Mouse (Mus musculus): ENCODE data around the gene Dexi. TPM values are rescaled to one million over a fixed set of nuclear protein-coding genes. Genes with fewer than 3 reads are reported as not detected.

Gene Dexi
- total RNA-seq (2021) (10 to 100 TPM; 17.1 to 24.2 TPM), polyA plus RNA-seq (2012; rRNA removed) (89.2 and 99.6 TPM in 2 replicates)
- long read RNA-seq, transcript Dexi-201 (2 exons, 1,389 nt) = major isoform, 19 of 26 reads
- long read RNA-seq, partial matches to known transcripts = 1 of 26 reads
- long read RNA-seq, other reads (novel, unspliced or antisense) = 6 of 26 reads

DNA sequence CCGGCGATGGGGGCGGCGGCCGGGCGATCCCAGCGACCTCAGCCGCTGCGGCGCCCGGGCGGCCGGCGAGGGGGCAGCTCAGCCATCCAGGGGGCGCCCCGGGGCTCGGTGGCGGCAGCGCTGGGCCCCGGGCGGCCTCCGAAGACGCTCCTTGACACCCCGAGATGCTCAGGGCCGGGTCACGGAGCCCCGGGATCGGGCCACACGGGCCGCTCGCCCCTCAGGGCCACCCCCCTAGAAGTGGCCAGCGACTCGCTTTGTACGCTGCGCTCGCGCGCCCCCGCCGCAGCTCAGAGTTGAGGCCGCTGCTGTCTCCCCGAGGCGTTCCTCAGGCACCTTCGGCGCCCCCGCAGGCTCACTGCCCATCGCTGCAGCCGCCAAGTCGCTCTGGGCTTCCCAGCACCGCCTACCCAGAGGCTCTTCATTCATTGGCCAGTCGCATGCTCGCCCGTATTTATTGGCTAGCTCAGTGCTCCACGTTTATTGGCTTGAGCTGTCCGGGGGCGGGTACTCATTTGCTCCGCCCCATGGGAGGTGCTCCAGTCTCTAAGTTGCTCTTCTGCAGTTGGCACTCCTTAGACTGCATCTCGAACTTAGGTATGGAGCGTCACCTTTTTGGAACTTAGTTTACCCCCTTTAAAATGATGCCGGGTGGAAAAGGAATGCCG, at the start of gene Dexi:
Gene Dexi, minus strand, starts transcription at position 357 of the 668 bp plus-strand sequence.
- peak; percentile 97 for DNase-seq

DNA sequence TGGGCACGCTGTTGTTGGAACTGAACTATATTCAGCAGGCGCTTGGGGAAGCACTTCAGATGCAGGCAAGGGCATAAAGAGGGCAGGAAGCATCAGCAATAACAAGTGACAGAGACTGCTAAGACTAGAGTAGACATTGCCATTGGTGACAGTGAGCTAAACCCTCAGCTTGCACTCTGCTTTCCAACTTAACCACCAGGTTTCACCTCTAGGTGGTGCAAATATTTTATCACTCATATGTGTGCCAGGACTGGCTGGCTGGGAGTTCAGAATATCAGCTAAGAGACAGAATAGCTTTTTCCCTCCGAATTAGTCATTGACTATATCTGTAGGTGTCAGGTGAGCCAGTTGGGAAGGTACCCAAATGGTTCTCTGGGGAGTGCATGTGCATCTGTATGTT, 43.7 kb upstream of the Dexi start:
- no peak for DNase-seq

DNA sequence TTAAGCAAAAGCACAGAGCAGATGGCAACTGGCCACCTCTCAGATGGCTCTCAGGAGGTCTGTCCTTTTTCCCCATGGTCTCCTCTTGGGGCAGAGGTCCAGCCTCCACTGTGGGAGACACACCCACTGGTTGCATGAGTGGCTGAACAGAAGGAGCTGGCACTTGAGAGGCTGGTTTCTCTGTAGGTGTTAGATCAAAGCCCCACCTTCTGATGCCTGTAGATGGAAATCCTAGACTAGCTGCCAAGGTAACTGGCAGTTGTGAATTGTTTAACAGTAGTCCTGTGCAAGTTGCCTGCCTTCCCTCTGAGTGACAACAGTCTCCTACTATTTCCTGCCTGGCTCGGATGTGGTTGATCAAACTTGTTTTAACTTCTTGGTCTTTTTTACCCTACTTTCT, 42.3 kb upstream of the Dexi start:
- DNase-seq = peak; percentile 29

DNA sequence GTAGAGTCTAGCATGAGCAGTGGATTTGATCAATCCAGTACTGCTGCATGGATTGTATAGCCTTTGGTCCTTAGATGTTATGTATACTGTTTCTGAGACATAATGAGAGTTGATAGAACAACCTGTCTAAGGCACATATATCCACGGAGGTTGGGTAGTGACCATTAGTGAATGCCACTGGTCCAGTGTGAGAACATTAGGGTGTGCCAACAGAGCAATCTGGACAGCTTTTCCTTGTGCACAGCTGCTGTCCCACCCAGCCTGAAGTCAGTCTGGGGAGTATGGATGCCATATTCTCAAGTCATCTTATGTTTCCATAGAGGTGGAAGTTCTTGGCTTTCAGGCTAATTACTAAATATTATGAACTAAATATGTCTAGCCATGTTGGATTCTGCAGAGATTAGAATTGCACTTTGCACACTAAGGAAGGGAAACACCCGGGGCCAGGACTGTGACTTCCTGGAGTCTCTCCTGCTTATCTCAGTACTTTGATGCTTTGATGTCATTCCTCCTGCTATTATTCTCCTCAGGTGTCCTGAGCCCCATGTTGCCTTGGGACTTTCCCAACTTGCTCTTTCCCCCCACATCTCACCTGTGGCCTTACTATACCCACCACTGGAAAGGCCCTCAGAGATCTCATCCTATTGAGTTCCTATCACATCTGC, 38.5 kb upstream of the Dexi start:
- DNase-seq = no peak

DNA sequence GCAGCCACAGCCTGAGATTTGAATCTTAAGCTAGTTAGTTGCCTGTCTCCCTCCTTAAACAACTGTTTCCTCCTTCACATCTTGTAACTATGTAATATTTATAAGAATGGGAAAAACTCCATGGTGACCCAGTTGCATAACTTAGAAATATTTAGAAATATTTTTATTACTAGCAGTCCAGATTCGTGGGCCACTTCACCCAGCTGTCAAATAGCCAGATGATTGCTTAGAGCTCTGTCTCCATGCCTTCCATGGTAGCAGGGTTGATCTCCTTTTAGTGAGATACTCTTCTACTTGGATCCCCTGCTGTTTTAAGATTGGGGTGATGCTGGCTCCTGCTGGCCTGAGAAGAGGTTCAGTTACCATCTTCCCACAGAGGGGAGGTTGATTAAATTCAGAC, 35.5 kb upstream of the Dexi start:
- no peak for DNase-seq

DNA sequence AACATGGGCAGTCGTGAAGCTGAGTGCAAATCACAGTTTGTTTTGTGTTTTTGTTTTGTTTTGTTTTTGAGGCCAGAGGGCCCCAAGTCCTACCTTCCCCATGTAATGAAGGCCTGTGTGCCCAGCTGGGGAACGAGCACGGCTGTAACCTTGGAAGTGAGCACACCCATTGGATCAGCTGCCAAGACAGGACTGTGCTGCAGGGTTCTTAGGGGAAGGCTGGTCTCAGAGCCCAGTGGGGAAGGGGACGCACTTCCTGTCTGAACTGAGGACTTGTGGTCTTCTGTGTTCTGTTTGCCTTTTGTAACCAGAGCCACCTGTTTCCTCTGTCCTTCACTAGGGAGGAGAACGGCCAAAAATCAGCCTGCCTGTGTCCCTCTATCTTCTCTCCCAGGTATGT, 34.7 kb upstream of the Dexi start:
- DNase-seq = peak; percentile 51

DNA sequence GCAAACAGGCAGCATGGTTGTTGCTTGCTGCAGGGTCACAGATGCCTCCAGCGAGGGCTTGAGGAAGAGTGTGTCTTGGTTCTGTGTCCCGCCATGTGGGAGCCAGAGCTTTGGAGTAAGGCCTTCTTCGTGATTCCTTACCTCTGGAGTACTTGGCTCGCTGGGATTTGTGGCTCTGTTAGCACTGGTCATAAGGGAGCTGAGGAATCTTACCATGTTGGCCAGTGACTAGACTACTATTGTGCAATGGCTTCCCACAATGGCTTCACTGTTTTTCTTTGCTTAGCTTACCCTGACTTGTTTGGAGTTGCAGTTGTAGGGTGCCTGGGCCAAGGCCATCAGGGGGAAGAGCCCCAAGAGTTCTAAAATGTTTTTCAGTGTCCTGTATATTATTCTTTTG, 33.1 kb upstream of the Dexi start:
- peak; percentile 30 for DNase-seq

DNA sequence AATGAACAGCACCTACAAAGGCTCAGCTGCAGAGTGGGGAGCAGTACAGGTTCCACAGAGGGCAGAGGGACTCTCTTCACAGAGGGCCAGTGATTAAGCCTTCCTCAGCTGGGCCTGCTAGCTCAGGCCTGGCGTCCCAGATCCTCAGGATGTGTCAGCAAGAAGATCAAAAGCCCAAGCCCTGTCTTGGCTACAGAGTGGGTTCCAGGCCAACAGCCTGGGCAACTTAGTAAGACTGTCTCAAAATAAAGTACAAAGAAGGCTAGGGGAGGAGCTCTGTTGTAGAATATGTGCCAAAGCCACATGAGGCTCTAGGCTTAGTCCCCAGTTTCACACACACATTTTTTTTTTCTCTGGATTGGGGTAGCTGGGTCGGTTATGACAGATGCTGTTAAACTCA, 32.1 kb upstream of the Dexi start:
- peak; percentile 21 for DNase-seq

DNA sequence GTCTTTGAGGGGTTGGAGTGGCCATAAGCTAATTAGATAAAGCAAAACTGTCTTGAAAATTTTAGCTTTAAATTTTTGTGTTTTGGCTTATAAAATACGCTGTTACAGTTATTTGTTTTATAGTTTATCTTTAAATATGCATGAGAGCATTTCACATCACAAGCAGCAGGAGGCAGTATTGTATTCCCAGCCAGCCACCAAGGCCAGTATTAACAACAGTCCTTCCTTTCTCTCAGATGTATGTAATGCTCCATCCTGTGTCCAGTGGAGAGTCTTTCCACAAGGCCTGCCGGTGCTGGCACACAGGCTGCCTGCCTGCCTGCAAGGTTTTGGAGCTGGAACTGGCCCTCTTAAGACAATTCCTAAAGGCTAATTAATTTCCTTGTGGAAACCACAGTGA, 29.0 kb upstream of the Dexi start:
- DNase-seq = no peak

DNA sequence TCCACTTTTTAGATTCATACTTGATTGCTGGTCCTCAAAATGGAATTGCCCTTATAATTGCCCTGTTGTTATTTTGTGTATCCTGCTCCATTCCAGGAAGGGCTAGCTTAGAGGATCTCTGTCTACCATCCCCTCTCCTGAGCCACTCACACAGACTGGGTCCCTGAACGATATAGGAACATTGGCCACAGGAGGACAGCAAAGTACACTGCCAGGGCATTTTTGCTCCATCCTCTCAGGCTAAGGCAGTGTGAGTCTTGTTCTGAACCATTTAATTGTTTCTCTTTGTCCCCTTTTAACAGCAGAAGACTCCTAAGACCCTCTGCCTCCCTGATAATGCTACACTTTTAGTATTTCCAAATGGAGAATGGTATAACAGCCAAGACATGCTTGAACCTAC, 27.9 kb upstream of the Dexi start:
- peak; percentile 60 for DNase-seq

DNA sequence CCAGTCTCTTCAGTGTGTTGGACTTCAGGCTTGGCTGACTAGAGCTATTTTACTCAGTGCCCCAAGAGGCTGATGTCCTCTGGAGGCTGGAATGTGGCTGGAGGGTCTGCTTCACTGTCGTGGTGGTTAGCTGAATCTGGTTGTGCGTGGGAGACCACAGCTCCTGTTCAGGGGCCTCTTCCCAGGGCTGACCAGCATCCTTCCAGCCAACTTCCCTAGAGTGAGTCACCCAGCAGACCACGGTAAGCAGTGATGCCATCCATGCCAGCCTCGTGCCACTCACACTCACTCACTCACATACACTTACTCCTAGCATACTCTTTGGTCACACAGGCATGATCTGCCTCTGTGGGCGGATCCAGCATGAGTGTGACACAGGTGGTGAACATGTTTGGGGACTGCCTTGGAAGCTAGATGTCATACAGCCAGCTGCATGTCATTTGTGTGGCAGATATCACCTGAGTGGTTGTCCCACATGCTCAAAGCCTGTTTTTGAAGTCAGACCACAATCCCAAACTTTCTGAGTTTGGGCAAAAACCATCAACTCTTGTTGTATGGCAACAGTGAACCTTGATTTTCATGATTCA, 27.0 kb upstream of the Dexi start:
- DNase-seq = peak; percentile 23

DNA sequence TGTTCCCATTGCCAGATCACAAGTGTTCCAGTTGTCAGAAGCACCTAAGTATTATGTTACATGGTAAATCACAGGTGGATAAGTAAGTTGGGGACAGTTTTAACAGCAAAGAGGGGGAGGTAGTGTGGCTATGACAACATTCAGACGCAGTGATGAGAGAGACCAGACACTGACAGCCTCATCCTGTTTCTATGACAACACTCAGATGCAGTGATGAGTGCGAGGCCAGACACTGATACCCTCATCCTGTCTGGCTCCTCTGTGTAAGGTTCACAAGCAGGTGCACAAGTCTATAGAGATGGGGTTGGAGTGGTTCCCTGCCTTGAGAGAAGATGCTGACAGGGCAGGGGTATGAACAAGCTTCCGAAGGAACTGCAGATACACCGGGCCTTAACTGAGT, 24.3 kb upstream of the Dexi start:
- DNase-seq = no peak

DNA sequence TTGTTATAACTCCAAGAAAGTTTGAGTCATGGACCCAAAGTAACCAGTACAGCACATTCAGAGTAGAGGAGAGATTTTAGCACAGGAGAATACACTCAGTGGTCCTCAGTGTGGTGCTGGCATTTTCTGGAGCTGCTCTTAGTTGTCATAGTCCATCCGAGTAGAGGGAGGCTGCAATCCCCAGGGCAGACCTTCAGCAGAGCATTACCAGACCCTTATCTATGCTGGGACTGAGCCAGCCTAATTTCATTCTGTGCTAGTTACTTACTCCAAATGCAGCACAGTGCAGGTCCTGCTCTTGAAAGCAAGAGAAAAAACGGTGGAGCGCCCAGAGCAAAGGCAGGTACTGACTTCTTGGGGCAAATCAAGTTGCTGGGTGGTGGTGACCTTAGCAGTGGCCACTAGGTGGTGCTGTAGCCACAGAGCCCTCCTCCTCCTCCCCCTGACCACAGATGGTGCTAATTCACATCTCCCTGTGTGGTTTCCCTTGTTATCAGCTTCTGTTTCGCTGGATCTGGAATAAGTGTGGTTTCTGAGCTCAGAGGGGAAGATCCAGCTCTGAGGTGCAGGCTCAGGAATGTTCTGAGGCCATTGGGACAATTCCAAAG, 22.5 kb upstream of the Dexi start:
- DNase-seq = peak; percentile 69

DNA sequence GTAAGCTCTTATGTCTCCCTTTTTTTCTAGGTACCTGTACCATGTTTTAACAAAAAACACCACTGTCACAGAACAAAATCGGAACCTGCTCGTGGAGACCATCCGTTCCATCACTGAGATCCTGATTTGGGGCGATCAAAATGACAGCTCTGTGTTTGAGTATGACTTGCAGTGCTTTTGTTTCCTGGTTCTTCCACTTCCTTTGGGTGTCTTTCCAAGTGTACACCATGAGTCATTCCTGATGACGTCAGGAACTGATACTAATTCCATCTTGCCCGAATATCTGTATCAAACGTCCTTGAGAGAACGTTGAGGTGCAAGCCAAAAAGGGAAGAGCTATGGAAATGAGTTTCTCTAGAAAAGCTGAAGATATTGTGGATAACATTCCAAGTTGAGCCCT, 17.1 kb upstream of the Dexi start:
- peak; percentile 58 for DNase-seq

DNA sequence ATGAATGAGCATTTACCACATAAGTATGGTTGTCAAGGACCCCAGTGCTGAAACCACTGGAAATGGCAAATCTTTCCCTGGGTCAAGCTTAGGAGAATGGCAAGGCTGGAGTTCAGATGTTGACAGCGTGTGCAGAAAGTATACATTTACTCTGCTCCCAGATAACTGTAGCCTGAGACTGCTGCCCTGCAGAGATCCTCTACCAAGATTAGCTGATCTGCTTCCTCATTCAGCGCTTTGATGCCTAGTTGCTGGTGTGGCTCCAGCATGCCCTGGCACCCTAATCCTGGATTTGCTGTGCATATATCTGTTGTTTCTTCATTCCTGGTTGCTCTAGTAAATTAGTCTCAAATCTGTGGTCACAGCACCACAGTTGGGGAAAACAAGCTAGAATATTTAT, 11.0 kb upstream of the Dexi start:
- no peak for DNase-seq

DNA sequence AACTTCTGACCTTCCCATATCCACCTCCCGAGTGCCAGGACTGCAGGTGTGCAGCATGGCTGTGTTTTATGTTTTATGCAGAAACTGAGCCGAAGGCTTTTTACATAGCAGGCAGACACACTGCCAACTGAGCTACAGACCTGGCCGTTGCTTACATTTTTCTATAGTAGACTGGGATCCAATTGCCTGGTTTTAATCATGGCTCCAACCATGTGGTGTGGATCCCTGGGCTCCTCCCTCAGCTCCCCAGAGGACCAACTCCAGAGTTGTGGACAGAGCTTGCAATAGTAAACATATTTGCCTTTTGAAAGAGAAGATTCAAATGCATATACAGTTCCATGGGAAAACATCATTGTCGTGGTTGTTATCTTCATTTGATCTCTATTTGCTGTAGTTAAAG, 8.7 kb upstream of the Dexi start:
- DNase-seq = no peak

DNA sequence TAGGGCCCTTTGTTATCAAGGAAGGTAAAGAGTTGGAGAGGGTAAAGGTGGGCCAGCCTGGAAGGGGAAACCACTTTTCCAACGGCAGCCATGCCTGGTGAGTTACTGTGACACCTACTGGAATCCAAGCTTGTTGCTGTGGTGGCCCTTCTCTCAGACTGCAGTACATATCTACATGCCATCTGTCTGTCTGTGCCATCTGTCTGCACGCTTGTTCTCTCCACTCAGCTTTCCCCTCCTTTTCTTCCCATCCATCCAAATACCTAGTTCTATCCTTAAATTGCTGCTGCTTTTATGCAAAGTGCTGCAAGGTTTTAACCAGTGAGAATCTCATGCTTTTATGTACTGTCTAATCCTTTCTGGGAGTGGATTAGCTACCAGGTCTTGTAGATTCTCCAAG, 6.7 kb upstream of the Dexi start:
- DNase-seq = no peak

DNA sequence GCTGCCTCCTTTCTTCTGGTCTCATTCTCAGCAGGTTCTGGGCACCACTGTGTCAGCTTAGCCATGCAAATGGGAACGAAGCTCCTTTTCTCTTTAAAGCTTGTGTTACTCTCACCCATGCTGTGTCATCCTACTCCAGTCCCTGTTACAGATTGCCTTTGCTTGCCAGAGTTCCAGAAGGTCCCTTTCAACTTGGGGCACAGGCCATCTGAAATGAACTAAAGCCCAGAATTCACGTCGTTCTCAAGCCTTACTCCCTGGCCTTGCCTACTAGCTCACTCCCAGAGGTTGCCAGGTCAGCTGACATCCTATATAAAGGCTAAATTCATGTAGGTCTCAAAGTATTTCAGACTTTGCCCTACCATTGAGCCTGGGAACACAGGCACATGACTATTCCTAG, 6.1 kb upstream of the Dexi start:
- no peak for DNase-seq

DNA sequence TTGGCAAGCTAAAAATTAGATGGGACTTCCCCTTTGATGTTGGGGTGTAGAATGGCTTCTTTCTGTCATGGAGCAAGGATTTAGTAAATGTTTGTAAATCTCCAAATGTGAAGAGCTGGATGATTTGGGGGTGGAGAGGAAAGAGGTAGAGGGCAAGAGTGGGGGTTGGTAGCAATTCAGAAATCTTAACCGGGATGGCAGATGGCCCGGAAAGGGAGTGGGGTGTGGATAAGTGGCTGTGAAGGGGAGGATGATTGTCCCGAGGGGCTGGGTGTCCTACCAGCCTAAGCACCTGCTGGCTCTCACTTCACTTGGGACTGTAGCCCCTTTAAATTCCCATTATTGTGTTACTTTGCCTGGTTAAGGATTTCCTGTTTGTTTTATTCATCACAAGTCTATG, 4.0 kb upstream of the Dexi start:
- DNase-seq = no peak

DNA sequence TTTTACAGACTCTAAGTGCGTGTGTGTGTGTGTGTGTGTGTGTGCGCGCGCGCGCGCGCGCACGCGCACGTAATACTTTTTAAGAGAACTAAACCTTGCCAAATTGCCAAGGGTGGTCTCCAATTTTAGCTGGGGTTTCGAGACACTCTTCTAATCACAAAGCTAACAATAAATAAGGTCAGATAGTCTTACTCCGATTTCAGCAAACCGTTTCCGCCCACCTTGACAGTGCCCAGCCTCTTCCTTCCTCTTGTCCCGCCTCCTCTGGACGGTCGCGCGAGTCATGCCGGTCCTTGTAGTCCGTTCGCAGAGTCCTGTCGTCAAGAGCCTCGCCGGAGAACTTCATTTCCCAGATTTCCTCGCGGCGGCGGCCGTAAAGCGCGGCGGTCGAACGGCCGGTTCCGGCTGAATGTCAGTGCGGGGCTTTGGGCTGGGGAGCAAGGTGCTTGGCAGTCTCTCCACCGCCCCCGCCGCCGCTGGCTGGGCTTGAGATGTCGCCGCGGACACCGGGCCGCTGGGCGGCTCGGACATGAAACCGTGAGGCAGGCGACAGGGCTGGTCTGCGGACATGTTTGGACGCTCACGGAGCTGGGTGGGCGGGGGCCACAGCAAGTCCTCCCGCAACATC, 2.3 kb upstream of the Dexi start, which contains the start of gene Clec16a:
Gene Clec16a, plus strand, starts transcription at position 345 of the 628 bp plus-strand sequence.
- peak; percentile 97 for DNase-seq

DNA sequence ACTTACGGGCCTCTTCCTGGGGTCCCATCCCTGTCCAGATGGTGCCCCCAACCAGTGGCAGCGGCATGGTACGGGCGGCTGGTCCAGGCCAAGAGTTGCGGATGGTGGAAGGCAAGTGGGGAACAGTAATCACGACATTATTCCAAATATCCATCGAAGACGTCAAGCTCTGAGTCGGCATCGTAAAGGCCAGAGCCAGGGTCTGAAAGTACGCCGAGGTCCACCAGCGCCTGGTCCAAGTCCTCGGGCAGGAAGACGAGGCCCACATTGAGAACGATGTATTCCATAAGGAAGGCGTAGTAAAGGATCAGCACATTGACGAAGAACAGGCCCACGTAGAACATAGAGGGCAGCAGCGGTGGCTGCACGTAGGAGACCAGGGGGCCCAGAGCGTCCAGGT, 588 bp downstream of the Dexi start:
- no peak for DNase-seq

DNA sequence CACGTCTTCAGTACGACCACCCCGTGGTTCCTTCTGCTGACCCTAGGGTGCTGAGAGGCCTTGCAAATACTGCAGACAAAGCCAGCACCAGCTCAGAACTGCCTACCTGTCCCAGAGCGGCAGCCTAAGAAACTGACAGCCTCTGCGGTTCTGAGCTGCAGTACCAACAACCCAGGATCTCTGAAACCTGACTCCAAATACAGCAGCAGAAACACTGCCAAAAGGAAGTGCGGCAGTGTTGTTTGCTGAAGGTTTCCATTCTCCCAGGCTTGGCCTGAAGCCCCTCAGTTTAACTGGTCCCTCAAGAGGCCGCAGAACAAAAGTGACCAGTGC, 1.3 kb downstream of the Dexi start:
- DNase-seq = peak; percentile 38
